Mouse (Mus musculus): ENCODE measurements around the gene Dhx37.

GRCm38 (mm10) chr5:125480434-125481231 is 46.7 kb upstream of the Dhx37 start:
- TF ChIP-seq CTCF (IDR thresholded peaks at IDR 0.05) (no peak), EP300 (IDR thresholded peaks at IDR 0.05) (no peak)

All from lung, postnatal 0 days (tissue).